Mouse (Mus musculus): ENCODE results near the gene Ecd. TPM values are rescaled to one million over a fixed set of nuclear protein-coding genes. Genes with fewer than 3 reads are reported as not detected.
"Not testable (repeated sequence)": the region's sequence is repeated elsewhere in the genome, so short reads cannot be mapped to it uniquely, and the experiment has no call there.

Ecd gene
- polyA plus RNA-seq, 1 experiment from 2014 or later: 51.6 TPM

- H3K27me3 ChIP-seq; H3K27ac ChIP-seq; H3K4me1 ChIP-seq (replicated peaks); H3K4me2 ChIP-seq; H3K9me3 ChIP-seq; H3K9ac ChIP-seq; ATAC-seq (ENCODE audit: low FRiP score); H3K4me3 ChIP-seq: not testable (repeated sequence)
- 78% methylated on average over 2 of the region's 2 CpGs for WGBS
- peaks cover 29% of the 10 kb centered on the region for H3K36me3 ChIP-seq
Measured at GRCm38 (mm10) chr14:20305085-20305484, 42.8 kb downstream of the Ecd start.

GRCm38 (mm10) chr14:20298131-20298530, 49.8 kb downstream of the Ecd start:
- ATAC-seq (ENCODE audit: low FRiP score): no peak
- Histone ChIP-seq H3K27ac (no peak overlapping the region), H3K4me2 (no peak overlapping the region), H3K9ac (no peak overlapping the region), H3K36me3 (no peaks in the 10 kb centered on the region), H3K27me3 (no peaks in the 10 kb centered on the region), H3K9me3 (no peaks in the 10 kb centered on the region), H3K4me3 (no peak overlapping the region), H3K4me1 (replicated peaks) (peaks cover 6% of the 10 kb centered on the region)
- WGBS: 85% methylated on average over 3 of the region's 3 CpGs

GRCm38 (mm10) chr14:20297616-20298015, 50.3 kb downstream of the Ecd start:
- Histone ChIP-seq H3K27ac (no peak overlapping the region), H3K27me3 (no peaks in the 10 kb centered on the region), H3K4me1 (replicated peaks) (peaks cover 6% of the 10 kb centered on the region), H3K4me2 (no peak overlapping the region), H3K4me3 (no peak overlapping the region), H3K9me3 (no peaks in the 10 kb centered on the region), H3K36me3 (no peaks in the 10 kb centered on the region), H3K9ac (no peak overlapping the region)
- 78% methylated on average over 3 of the region's 3 CpGs for WGBS
- no peak for ATAC-seq (ENCODE audit: low FRiP score)

- H3K4me2 ChIP-seq: peak overlapping the region; percentile 59
- H3K4me1 ChIP-seq (replicated peaks): peaks cover 9% of the 10 kb centered on the region
- peak overlapping the region; percentile 63 for H3K9ac ChIP-seq
- ATAC-seq (ENCODE audit: low FRiP score): 0 out of 2 replicates have a peak, but pooled peaks have one; percentile 49
- H3K9me3 ChIP-seq: no peaks in the 10 kb centered on the region
- WGBS: 51% methylated on average over 8 of the region's 8 CpGs
- H3K36me3 ChIP-seq: no peaks in the 10 kb centered on the region
- no peak overlapping the region for H3K27ac ChIP-seq
- H3K4me3 ChIP-seq: peak overlapping the region; percentile 50
- no peaks in the 10 kb centered on the region for H3K27me3 ChIP-seq
Measured at GRCm38 (mm10) chr14:20294947-20295346, 53.0 kb downstream of the Ecd start.

GRCm38 (mm10) chr14:20294117-20294892, 53.6 kb downstream of the Ecd start, which contains the start of gene Nudt13:
Nudt13 (plus strand) TSS chr14:20294697.
- H3K9me3 ChIP-seq: no peaks in the 10 kb centered on the region
- peak within 1 kb of the TSS; percentile 50 for H3K4me3 ChIP-seq
- 25% methylated on average over 14 of the region's 14 CpGs for WGBS
- H3K36me3 ChIP-seq: no peaks in the 10 kb centered on the region
- peak within 1 kb of the TSS; percentile 63 for H3K9ac ChIP-seq
- ATAC-seq (ENCODE audit: low FRiP score): peak; percentile 95
- no peaks in the 10 kb centered on the region for H3K27me3 ChIP-seq
- peaks cover 9% of the 10 kb centered on the region for H3K4me1 ChIP-seq (replicated peaks)
- H3K27ac ChIP-seq: no peak within 1 kb of the TSS
- H3K4me2 ChIP-seq: peak within 1 kb of the TSS; percentile 59

- H3K9ac ChIP-seq: no peak overlapping the region
- no peak overlapping the region for H3K4me2 ChIP-seq
- H3K4me1 ChIP-seq (replicated peaks): peaks cover 9% of the 10 kb centered on the region
- ATAC-seq (ENCODE audit: low FRiP score): no peak
- no peak overlapping the region for H3K4me3 ChIP-seq
- WGBS: 67% methylated on average over 4 of the region's 4 CpGs
- H3K27ac ChIP-seq: no peak overlapping the region
- H3K27me3 ChIP-seq: no peaks in the 10 kb centered on the region
- no peaks in the 10 kb centered on the region for H3K36me3 ChIP-seq
- H3K9me3 ChIP-seq: no peaks in the 10 kb centered on the region
Measured at GRCm38 (mm10) chr14:20291391-20291790, 56.5 kb downstream of the Ecd start.

Other genes starting within 250 kb of the Ecd start
- gene Saysd1, start 209.6 kb downstream of the Ecd start, polyA plus RNA-seq (2015; fragmentation: Nextera tagmentation; extraction: Ambion mirVana): 14.7 and 15.5 TPM in 2 replicates
- 1.9 and 2.3 TPM in 2 replicates for gene Kcnk5, start 166.3 kb downstream of the Ecd start, polyA plus RNA-seq (2015; fragmentation: Nextera tagmentation; extraction: Ambion mirVana)
- gene Kcnk16, start 78.9 kb downstream of the Ecd start, polyA plus RNA-seq (2015; fragmentation: Nextera tagmentation; extraction: Ambion mirVana): not detected in 2 replicates
- 11.3 and 17.1 TPM in 2 replicates for gene Nudt13, start 53.4 kb downstream of the Ecd start, polyA plus RNA-seq (2015; fragmentation: Nextera tagmentation; extraction: Ambion mirVana)
- 43.3 and 44.2 TPM in 2 replicates for gene Fam149b, start within 50 bp of the Ecd start, polyA plus RNA-seq (2015; fragmentation: Nextera tagmentation; extraction: Ambion mirVana)
- 125 and 126 TPM in 2 replicates for gene Dnajc9, start 40.8 kb upstream of the Ecd start, polyA plus RNA-seq (2015; fragmentation: Nextera tagmentation; extraction: Ambion mirVana)
- 61.0 and 64.9 TPM in 2 replicates for gene Mrps16, start 45.5 kb upstream of the Ecd start, polyA plus RNA-seq (2015; fragmentation: Nextera tagmentation; extraction: Ambion mirVana)
- 1.0 and 2.2 TPM in 2 replicates for gene Cfap70, start 104.1 kb upstream of the Ecd start, polyA plus RNA-seq (2015; fragmentation: Nextera tagmentation; extraction: Ambion mirVana)
- 11.7 and 13.2 TPM in 2 replicates for gene Anxa7, start 132.0 kb upstream of the Ecd start, polyA plus RNA-seq (2015; fragmentation: Nextera tagmentation; extraction: Ambion mirVana)
- gene Mss51, start 148.8 kb upstream of the Ecd start, polyA plus RNA-seq (2015; fragmentation: Nextera tagmentation; extraction: Ambion mirVana): 0.41 and 0.82 TPM in 2 replicates
- gene Ppp3cb, start 198.5 kb upstream of the Ecd start, polyA plus RNA-seq (2015; fragmentation: Nextera tagmentation; extraction: Ambion mirVana): 81.1 and 86.1 TPM in 2 replicates

Measured in hindbrain, embryonic 13.5 days (tissue).